Mouse (Mus musculus): ENCODE measurements at regions not wholly inside any gene's neighbourhood (a gene's known extent, or its start where the extent isn't known, plus 50 kb on each side); places are given as distances from the start of the nearest gene placed in this dataset.

DNA sequence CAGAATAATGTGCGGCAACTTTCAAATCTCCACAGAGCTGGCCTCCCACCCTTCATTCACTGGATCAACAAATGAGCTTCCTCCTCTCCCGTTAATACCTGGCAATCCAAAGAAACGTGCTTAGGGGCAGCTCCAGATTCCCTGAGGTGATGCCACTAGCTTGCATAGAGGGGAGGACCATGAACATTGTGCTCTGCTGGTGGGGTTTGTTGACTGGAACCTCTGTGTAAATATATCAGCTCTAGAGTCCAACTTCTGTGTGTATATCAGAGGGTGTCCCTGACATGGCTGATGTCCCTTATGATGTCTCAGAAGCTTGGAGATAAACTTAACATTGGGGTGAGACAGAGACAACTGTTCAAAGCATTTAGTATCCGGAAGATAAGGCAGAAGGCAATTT is 209.6 kb upstream of the Prep start:
- Histone ChIP-seq H3K9me3 (replicated peaks; ENCODE audit: insufficient read depth, low read length) (no peaks in the 10 kb centered on the region), H3K79me2 (ENCODE audit: control insufficient read depth, insufficient read depth, low read length, poor library complexity) (no peaks in the 10 kb centered on the region), H3K4me1 (ENCODE audit: control insufficient read depth in 1 of 2, insufficient read depth in 2 of 2, low read length in 2 of 2) (no peaks in the 10 kb centered on the region), H3K36me3 (ENCODE audit: control insufficient read depth in 1 of 2, insufficient read depth in 2 of 2, low read length in 2 of 2) (no peaks in the 10 kb centered on the region), H3K27ac (ENCODE audit: control insufficient read depth, low read depth, low read length) (no peak overlapping the region), H3K27me3 (ENCODE audit: control insufficient read depth in 1 of 2, insufficient read depth in 2 of 2, low read length in 2 of 2) (no peaks in the 10 kb centered on the region), H3K9ac (ENCODE audit: control insufficient read depth, low read depth, low read length, poor library complexity, severe bottlenecking) (no peak overlapping the region), H3K4me3 (ENCODE audit: control insufficient read depth in 1 of 2, insufficient read depth in 1 of 2, low read depth in 2 of 2, low read length in 2 of 2) (no peak overlapping the region)
- TF ChIP-seq SIN3A (IDR thresholded peaks at IDR 0.05; ENCODE audit: low read length) (no peak), USF1 (IDR thresholded peaks at IDR 0.05; ENCODE audit: low read depth, low read length) (no peak), MAX (IDR thresholded peaks at IDR 0.05; ENCODE audit: low read length) (no peak), GATA1 (IDR thresholded peaks at IDR 0.05; ENCODE audit: low read depth, low read length) (no peak), RAD21 (IDR thresholded peaks at IDR 0.05; ENCODE audit: low read depth, low read length) (no peak), BHLHE40 (IDR thresholded peaks at IDR 0.05; ENCODE audit: borderline replicate concordance, low read depth, low read length) (no peak), EP300 (IDR thresholded peaks at IDR 0.05; ENCODE audit: low read depth in 1 of 2, low read length in 2 of 2) (no peak), TAL1 (IDR thresholded peaks at IDR 0.05; ENCODE audit: low read length) (no peak), ZKSCAN1 (IDR thresholded peaks at IDR 0.05; ENCODE audit: low read depth, low read length) (no peak), ELF1 (IDR thresholded peaks at IDR 0.05; ENCODE audit: low read depth, low read length) (no peak), MAFK (IDR thresholded peaks at IDR 0.05; ENCODE audit: borderline replicate concordance, low read depth, low read length) (no peak), UBTF (IDR thresholded peaks at IDR 0.05; ENCODE audit: borderline replicate concordance, insufficient read depth, low read depth, low read length) (no peak), POLR2AphosphoS5 (IDR thresholded peaks at IDR 0.05; ENCODE audit: borderline replicate concordance, low read depth, low read length) (no peak), CHD2 (IDR thresholded peaks at IDR 0.05; ENCODE audit: low read length) (no peak), ETS1 (IDR thresholded peaks at IDR 0.05; ENCODE audit: low read depth, low read length) (no peak), JUND (IDR thresholded peaks at IDR 0.05; ENCODE audit: low read depth, low read length) (no peak), POLR2A (IDR thresholded peaks at IDR 0.05; ENCODE audit: control insufficient read depth in 1 of 2, insufficient read depth in 1 of 2, low read depth in 1 of 2, low read length in 2 of 2, poor library complexity in 1 of 2) (no peak), MEF2A (IDR thresholded peaks at IDR 0.05; ENCODE audit: extremely low read depth, insufficient replicate concordance, low read depth, low read length, poor library complexity, severe bottlenecking) (no peak)
- no peak for DNase-seq (ENCODE audit: low read depth, low spot score)

- Histone ChIP-seq H3K4me1 (ENCODE audit: control insufficient read depth in 1 of 2, insufficient read depth in 2 of 2, low read length in 2 of 2) (no peaks in the 10 kb centered on the region), H3K4me3 (ENCODE audit: control insufficient read depth in 1 of 2, insufficient read depth in 1 of 2, low read depth in 2 of 2, low read length in 2 of 2) (no peak overlapping the region), H3K9ac (ENCODE audit: control insufficient read depth, low read depth, low read length, poor library complexity, severe bottlenecking) (no peak overlapping the region), H3K27ac (ENCODE audit: control insufficient read depth, low read depth, low read length) (no peak overlapping the region), H3K36me3 (ENCODE audit: control insufficient read depth in 1 of 2, insufficient read depth in 2 of 2, low read length in 2 of 2) (no peaks in the 10 kb centered on the region; a peak in 1 of 4 replicates), H3K27me3 (ENCODE audit: control insufficient read depth in 1 of 2, insufficient read depth in 2 of 2, low read length in 2 of 2) (no peaks in the 10 kb centered on the region; a peak in 1 of 4 replicates), H3K9me3 (replicated peaks; ENCODE audit: insufficient read depth, low read length) (no peaks in the 10 kb centered on the region), H3K79me2 (ENCODE audit: control insufficient read depth, insufficient read depth, low read length, poor library complexity) (no peaks in the 10 kb centered on the region)
- DNase-seq (ENCODE audit: low read depth, low spot score): no peak
- TF ChIP-seq POLR2AphosphoS5 (IDR thresholded peaks at IDR 0.05; ENCODE audit: borderline replicate concordance, low read depth, low read length) (no peak), MEF2A (IDR thresholded peaks at IDR 0.05; ENCODE audit: extremely low read depth, insufficient replicate concordance, low read depth, low read length, poor library complexity, severe bottlenecking) (no peak), NRF1 (IDR thresholded peaks at IDR 0.05; ENCODE audit: insufficient read depth, low read depth, low read length, poor library complexity, severe bottlenecking) (no peak), USF2 (IDR thresholded peaks at IDR 0.05; ENCODE audit: borderline replicate concordance in 1 of 2, insufficient read depth in 1 of 2, low read depth in 1 of 2, low read length in 2 of 2) (no peak), RAD21 (IDR thresholded peaks at IDR 0.05; ENCODE audit: low read depth, low read length) (no peak), POLR2AphosphoS2 (IDR thresholded peaks at IDR 0.05; ENCODE audit: low read length) (no peak), ELF1 (IDR thresholded peaks at IDR 0.05; ENCODE audit: low read depth, low read length) (no peak), NELFE (IDR thresholded peaks at IDR 0.05; ENCODE audit: low read depth, low read length) (no peak)
Observed at GRCm38 (mm10) chr10:44854109-44854508, 212.9 kb upstream of the Prep start.

Data from MEL (cell line).